Mouse (Mus musculus): ENCODE measurements around the gene Olfr1168.
"Not testable (repeated sequence)": the region's sequence is repeated elsewhere in the genome, so short reads cannot be mapped to it uniquely, and the experiment has no call there.

Gene Olfr1168

DNA sequence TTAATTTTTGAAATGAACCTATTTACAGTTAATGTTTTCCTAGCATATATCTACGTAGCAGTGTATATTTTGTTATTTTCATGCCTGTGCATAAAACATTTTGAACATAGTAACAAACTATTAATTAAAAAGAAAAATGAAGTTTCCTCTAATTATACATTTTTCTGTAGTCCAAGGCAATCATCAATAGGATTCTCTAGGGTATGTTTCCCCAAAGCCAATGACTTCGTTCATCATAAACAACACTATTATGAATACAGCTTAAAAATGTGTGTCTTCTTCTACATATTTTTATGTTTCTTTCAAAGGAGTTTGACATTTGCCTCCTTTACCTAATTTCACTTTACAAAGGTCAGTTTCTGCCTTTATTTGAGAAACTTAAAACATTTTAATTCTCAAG lies at the start of gene Olfr1168:
Gene Olfr1168 (plus strand): TSS at position 301 of the 400 bp plus-strand sequence.
- ATAC-seq (ENCODE audit: low TSS enrichment): no peak

- ATAC-seq (ENCODE audit: low TSS enrichment): not testable (repeated sequence)
These were observed 26.6 kb upstream of the Olfr1168 start, which contains the start of gene Olfr1167 for GRCm38 (mm10) chr2:88155093-88155492. Olfr1167 (minus strand) TSS chr2:88155193.

DNA sequence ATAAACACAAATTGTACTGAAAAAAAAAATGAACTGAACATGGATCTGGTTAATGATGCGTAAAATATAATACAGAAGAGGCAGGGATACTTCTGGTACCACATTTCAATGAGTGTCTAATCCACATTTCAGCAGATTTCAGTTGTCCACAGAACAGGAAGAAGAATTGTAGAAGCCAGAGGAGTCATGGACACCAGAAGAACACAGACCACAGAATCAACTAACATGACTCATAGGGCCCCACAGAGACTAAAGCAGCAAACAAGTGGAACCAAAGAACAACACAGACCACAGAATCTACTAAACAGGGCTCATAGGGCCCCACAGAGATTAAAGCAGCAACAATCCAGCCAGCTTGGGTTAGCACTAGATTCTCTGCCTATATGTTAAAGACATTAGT lies 39.1 kb downstream of the Olfr1168 start:
- ATAC-seq (ENCODE audit: low TSS enrichment): no peak

DNA sequence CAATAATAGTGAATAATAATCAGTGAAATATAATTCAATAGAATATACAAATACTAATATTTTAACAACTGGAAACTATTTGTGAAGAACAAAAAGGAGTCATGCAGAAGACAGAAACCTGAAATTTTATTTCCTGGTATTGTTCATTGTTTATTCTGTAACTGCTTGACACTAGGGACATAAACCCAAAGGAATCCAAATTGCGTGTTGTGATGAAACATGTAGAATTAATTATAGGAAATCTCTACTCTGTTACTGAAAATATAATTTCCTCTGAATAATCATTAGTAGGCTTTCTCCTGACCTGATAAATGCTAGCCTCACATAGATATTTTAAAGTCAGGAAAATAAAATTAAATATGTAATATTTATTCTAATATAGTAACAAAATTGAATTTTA lies 46.6 kb downstream of the Olfr1168 start, which contains the start of gene Olfr1170:
Gene Olfr1170 (minus strand): TSS at position 101 of the 400 bp plus-strand sequence.
- ATAC-seq (ENCODE audit: low TSS enrichment): no peak

Data from frontal cortex, adult (tissue).